ENCODE assay signal across 8 mouse cellular contexts in the genomic region with DNA sequence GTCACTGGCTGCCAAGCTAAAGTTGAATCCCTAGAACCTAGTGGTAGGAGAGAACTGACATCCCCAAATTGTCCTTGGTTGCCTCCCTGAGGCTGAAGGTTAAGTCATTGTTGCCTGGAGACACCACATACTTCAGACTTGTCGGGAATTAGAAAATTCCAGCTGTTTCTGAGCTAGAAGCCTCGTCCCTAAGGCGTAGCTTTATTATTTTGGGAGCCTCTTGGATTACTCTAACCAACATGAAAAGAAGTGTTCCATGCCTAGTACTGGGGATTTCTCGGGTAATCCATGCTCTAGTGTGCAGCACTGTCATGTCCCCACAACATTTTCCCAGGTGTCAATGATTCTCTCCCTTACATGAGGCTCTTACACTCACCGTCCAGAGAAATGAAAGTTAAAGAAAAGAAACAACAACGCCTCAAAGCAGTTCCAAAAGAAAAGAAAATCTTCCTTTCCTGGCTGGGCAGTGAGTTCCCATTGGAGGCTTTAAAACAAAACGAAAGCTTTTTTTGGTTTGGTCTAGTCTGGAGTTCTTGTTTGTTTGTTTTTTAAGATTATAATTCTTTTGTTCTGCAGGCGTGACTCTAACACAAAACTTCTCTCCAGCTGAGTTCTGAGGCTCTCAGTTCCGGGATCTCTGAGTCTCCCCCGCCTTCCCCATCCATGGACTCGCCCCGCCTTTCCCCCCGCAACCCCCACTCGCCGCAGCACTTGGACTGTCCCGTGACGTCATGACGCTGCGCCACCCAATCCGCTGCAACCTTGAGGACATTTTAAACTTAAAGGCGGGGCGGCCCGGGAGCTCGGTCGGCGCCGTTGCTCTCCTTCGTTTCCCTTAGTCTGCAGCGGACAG. TPM values are rescaled to one million over a fixed set of nuclear protein-coding genes. Genes with fewer than 3 reads are reported as not detected.
DNase-seq lines count a peak whose midpoint lies in the region; ATAC-seq and TF ChIP-seq lines count a peak whose summit lies in the region.

A gene (plus strand): TSS at position 733 of the 853 bp plus-strand sequence.

- DNase-seq in c-Kit-positive CD71-positive TER-119-positive erythroid progenitor cells, embryonic 14.5 days (ENCODE audit: low spot score): peak; percentile 94
- peak; percentile 91 for DNase-seq in heart, postnatal 0 days (ENCODE audit: low spot score)
- peak; percentile 94 to 95 for DNase-seq in kidney, postnatal 4 days

- 5% methylated on average over 29 of the region's 29 CpGs for WGBS in forebrain, embryonic 12.5 days
- WGBS in heart, postnatal 0 days: 3% methylated on average over 29 of the region's 29 CpGs
- 4% methylated on average over 29 of the region's 29 CpGs for WGBS in liver, embryonic 16.5 days (ENCODE audit: insufficient replicate concordance)
- 6% methylated on average over 29 of the region's 29 CpGs for WGBS in neural tube, embryonic 13.5 days

- peak; percentile 62 for TF ChIP-seq POLR2A in testis, adult 2 months (IDR thresholded peaks at IDR 0.05; ENCODE audit: control insufficient read depth, low read depth, low read length)

- no peak for TF ChIP-seq EP300 in heart, postnatal 0 days (IDR thresholded peaks at IDR 0.05; ENCODE audit: low read depth)

- H3K9me3 ChIP-seq in E14TG2a.4 (ENCODE audit: low read length): no peaks in the 10 kb centered on the region
- no peaks in the 10 kb centered on the region for H3K9me3 ChIP-seq in forebrain, embryonic 12.5 days
- no peaks in the 10 kb centered on the region for H3K9me3 ChIP-seq in heart, postnatal 0 days (replicated peaks; ENCODE audit: control insufficient read depth, low read length)
- no peaks in the 10 kb centered on the region for H3K9me3 ChIP-seq in liver, embryonic 16.5 days (replicated peaks; ENCODE audit: control insufficient read depth, low read length)
- no peaks in the 10 kb centered on the region for H3K9me3 ChIP-seq in neural tube, embryonic 13.5 days

- no peak for TF ChIP-seq CTCF in E14TG2a.4 (conservative IDR thresholded peaks at IDR 0.05; ENCODE audit: low read length)
- TF ChIP-seq CTCF in heart, postnatal 0 days (IDR thresholded peaks at IDR 0.05; ENCODE audit: low read depth): no peak
- TF ChIP-seq CTCF in testis, adult 2 months (IDR thresholded peaks at IDR 0.05; ENCODE audit: control insufficient read depth, insufficient read depth, insufficient replicate concordance, low read depth, low read length): no peak

- peak; percentile 96 for ATAC-seq in forebrain, embryonic 12.5 days (ENCODE audit: low FRiP score)
- peak; percentile 92 for ATAC-seq in heart, postnatal 0 days (ENCODE audit: insufficient read depth, low read depth)
- peak; percentile 91 for ATAC-seq in liver, embryonic 16.5 days (ENCODE audit: low read depth)
- peak; percentile 97 for ATAC-seq in neural tube, embryonic 13.5 days (ENCODE audit: low read depth)

- peak within 1 kb of the TSS; percentile 99 for H3K4me3 ChIP-seq in E14TG2a.4 (replicated peaks; ENCODE audit: low read length)
- H3K4me3 ChIP-seq in forebrain, embryonic 12.5 days (replicated peaks): peak within 1 kb of the TSS; percentile 91
- peak within 1 kb of the TSS; percentile 65 for H3K4me3 ChIP-seq in heart, postnatal 0 days (ENCODE audit: low read depth, low read length)
- H3K4me3 ChIP-seq in liver, embryonic 16.5 days (ENCODE audit: low read depth, low read length): peak within 1 kb of the TSS; percentile 93
- peak within 1 kb of the TSS; percentile 72 for H3K4me3 ChIP-seq in neural tube, embryonic 13.5 days
- peak within 1 kb of the TSS; percentile 95 for H3K4me3 ChIP-seq in testis, adult 2 months (ENCODE audit: control insufficient read depth, low read depth, low read length)

- H3K4me1 ChIP-seq in E14TG2a.4 (replicated peaks; ENCODE audit: low read depth, low read length): peaks cover 19% of the 10 kb centered on the region
- peaks cover 21% of the 10 kb centered on the region for H3K4me1 ChIP-seq in forebrain, embryonic 12.5 days
- peaks cover 9% of the 10 kb centered on the region for H3K4me1 ChIP-seq in heart, postnatal 0 days (ENCODE audit: control insufficient read depth, insufficient read depth)
- H3K4me1 ChIP-seq in liver, embryonic 16.5 days (ENCODE audit: control insufficient read depth, low read depth, low read length): peaks cover 11% of the 10 kb centered on the region
- H3K4me1 ChIP-seq in neural tube, embryonic 13.5 days (replicated peaks): peaks cover 16% of the 10 kb centered on the region
- H3K4me1 ChIP-seq in testis, adult 2 months (ENCODE audit: control insufficient read depth, insufficient read depth, low read length): peaks cover 3% of the 10 kb centered on the region

- H3K9ac ChIP-seq in forebrain, embryonic 12.5 days: peak within 1 kb of the TSS; percentile 77
- H3K9ac ChIP-seq in heart, postnatal 0 days (replicated peaks; ENCODE audit: low read depth, low read length): peak within 1 kb of the TSS; percentile 68
- peak within 1 kb of the TSS; percentile 86 for H3K9ac ChIP-seq in liver, embryonic 16.5 days (ENCODE audit: low read depth, low read length)
- peak within 1 kb of the TSS; percentile 68 for H3K9ac ChIP-seq in neural tube, embryonic 13.5 days

- H3K27ac ChIP-seq in forebrain, embryonic 12.5 days: 0 out of 2 replicates have a peak within 1 kb of the TSS, but pooled peaks have one; percentile 2
- peak within 1 kb of the TSS; percentile 87 for H3K27ac ChIP-seq in heart, postnatal 0 days (ENCODE audit: low read depth)
- peak within 1 kb of the TSS; percentile 56 for H3K27ac ChIP-seq in liver, embryonic 16.5 days (ENCODE audit: low read length)
- H3K27ac ChIP-seq in neural tube, embryonic 13.5 days (replicated peaks): 0 out of 2 replicates have a peak within 1 kb of the TSS, but pooled peaks have one; percentile 23
- H3K27ac ChIP-seq in testis, adult 2 months (ENCODE audit: control insufficient read depth, insufficient read depth, low read depth, low read length): peak within 1 kb of the TSS; percentile 79

- no peaks in the 10 kb centered on the region for H3K27me3 ChIP-seq in E14TG2a.4 (ENCODE audit: insufficient read depth, low read length)
- no peaks in the 10 kb centered on the region for H3K27me3 ChIP-seq in forebrain, embryonic 12.5 days
- H3K27me3 ChIP-seq in heart, postnatal 0 days (ENCODE audit: control insufficient read depth, insufficient read depth, low read length): no peaks in the 10 kb centered on the region
- no peaks in the 10 kb centered on the region for H3K27me3 ChIP-seq in liver, embryonic 16.5 days (ENCODE audit: control insufficient read depth, insufficient read depth, low read depth, low read length)
- no peaks in the 10 kb centered on the region for H3K27me3 ChIP-seq in neural tube, embryonic 13.5 days
- no peaks in the 10 kb centered on the region for H3K27me3 ChIP-seq in testis, adult 2 months (ENCODE audit: control insufficient read depth, insufficient read depth, low read length)

- peak within 1 kb of the TSS; percentile 68 for H3K4me2 ChIP-seq in forebrain, embryonic 12.5 days
- H3K4me2 ChIP-seq in heart, postnatal 0 days (ENCODE audit: low read depth, low read length): peak within 1 kb of the TSS; percentile 67
- H3K4me2 ChIP-seq in liver, embryonic 16.5 days (ENCODE audit: low read depth, low read length): peak within 1 kb of the TSS; percentile 73
- H3K4me2 ChIP-seq in neural tube, embryonic 13.5 days: peak within 1 kb of the TSS; percentile 80

- H3K36me3 ChIP-seq in E14TG2a.4 (ENCODE audit: insufficient read depth, low read length): peaks cover 24% of the 10 kb centered on the region
- peaks cover 12% of the 10 kb centered on the region for H3K36me3 ChIP-seq in forebrain, embryonic 12.5 days (replicated peaks)
- H3K36me3 ChIP-seq in heart, postnatal 0 days (replicated peaks; ENCODE audit: control insufficient read depth, insufficient read depth, low read length): peaks cover 17% of the 10 kb centered on the region
- peaks cover 18% of the 10 kb centered on the region for H3K36me3 ChIP-seq in liver, embryonic 16.5 days (ENCODE audit: control insufficient read depth, insufficient read depth)
- peaks cover 9% of the 10 kb centered on the region; the same call in 1 of the 2 replicates for H3K36me3 ChIP-seq in neural tube, embryonic 13.5 days
- H3K36me3 ChIP-seq in testis, adult 2 months (ENCODE audit: control insufficient read depth, insufficient read depth, low read length): no peaks in the 10 kb centered on the region; the same call in 1 of the 2 replicates

RNA-seq across cellular contexts. Expression of the gene that starts here (rescaled TPM):
- 43.0 and 45.3 TPM in 2 replicates for polyA plus RNA-seq in forebrain, embryonic 12.5 days (2016; fragmentation: Nextera tagmentation; extraction: Ambion mirVana)
- 2.4 and 6.0 TPM in 2 replicates for total RNA-seq in heart, postnatal 0 days (2014; rRNA removed; ENCODE audit: low replicate concordance)
- 4.9 and 5.5 TPM in 2 replicates for polyA plus RNA-seq in heart, postnatal 0 days (2015; fragmentation: Nextera tagmentation; extraction: Ambion mirVana)
- polyA plus RNA-seq in liver, embryonic 16.5 days (2015; fragmentation: Nextera tagmentation; extraction: Ambion mirVana): 16.7 and 18.6 TPM in 2 replicates
- 5.4 and 7.4 TPM in 2 replicates for polyA plus RNA-seq in neural tube, embryonic 13.5 days (2015; fragmentation: Nextera tagmentation; extraction: Ambion mirVana)
- 11.1 and 13.2 TPM in 2 replicates for polyA plus RNA-seq in testis, adult 2 months (2012; rRNA removed)

Comparison
In these comparisons a context has a peak if more than half of its experiments do, and no peak if none do; other contexts are left out.
1. Peak in every context shown above with its lines: DNase-seq, ATAC-seq, H3K4me3 ChIP-seq and H3K27ac ChIP-seq.
2. H3K27ac ChIP-seq: peak in every context shown above with its lines; median percentile 87 in heart, postnatal 0 days; 79 in testis, adult 2 months; 56 in liver, embryonic 16.5 days; 23 in neural tube, embryonic 13.5 days; 2 in forebrain, embryonic 12.5 days.